Mouse (Mus musculus) ES-E14 (cell line): ENCODE data around the gene Il12rb1.

ENCODE experiments used
- CHD2 ChIP-seq: IDR thresholded peaks from 2 replicates; pipeline ENCODE4 v1.6.1; 2014; ENCODE audit warnings: mild to moderate bottlenecking, low read depth, low read length, inconsistent platforms
- HCFC1 ChIP-seq: IDR thresholded peaks from 2 replicates; pipeline ENCODE4 v1.6.1; 2012; ENCODE audit warnings: low read length, inconsistent platforms, borderline replicate concordance; ENCODE audit not compliant: insufficient read depth
- MAFK ChIP-seq: IDR thresholded peaks from 2 replicates; pipeline ENCODE4 v1.6.1; 2014; ENCODE audit warnings: mild to moderate bottlenecking, low read depth, low read length, inconsistent platforms; ENCODE audit not compliant: insufficient read depth
- ZC3H11A ChIP-seq: IDR thresholded peaks from 2 replicates; pipeline ENCODE4 v1.6.1; 2012; ENCODE audit warnings: low read depth, mild to moderate bottlenecking, inconsistent platforms, low read length, borderline replicate concordance
- ZNF384 ChIP-seq: IDR thresholded peaks from 2 replicates; pipeline ENCODE4 v1.6.1; 2012; ENCODE audit warnings: low read depth, low read length, inconsistent platforms

DNA sequence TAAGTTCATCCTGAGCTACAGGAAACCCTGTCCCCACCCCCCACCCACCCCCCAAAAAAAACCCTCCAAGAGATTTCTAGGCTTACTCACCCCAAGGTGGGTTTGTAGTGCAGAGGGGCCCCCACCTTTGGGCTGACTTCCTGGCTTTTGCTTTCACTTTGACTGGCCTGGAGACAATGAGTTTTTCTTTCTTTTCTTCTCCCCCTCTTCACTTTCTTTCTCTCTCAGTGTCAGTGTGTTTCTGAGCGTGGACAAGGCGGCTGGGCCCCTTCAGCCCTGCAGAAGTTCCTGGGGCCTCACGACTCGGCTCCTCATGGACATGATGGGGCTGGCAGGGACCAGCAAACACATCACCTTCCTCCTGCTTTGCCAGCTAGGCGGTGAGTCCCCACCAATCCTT, at the start of gene Il12rb1:
- no peak for TF ChIP-seq MAFK
- TF ChIP-seq CHD2: no peak
- no peak for TF ChIP-seq HCFC1
- TF ChIP-seq ZNF384: no peak
- no peak for TF ChIP-seq ZC3H11A
